Mouse (Mus musculus): Measurements from ENCODE around the gene Gm6676.
"Not testable (repeated sequence)": the region's sequence is repeated elsewhere in the genome, so short reads cannot be mapped to it uniquely, and the experiment has no call there.

The Gm6676 gene

DNA sequence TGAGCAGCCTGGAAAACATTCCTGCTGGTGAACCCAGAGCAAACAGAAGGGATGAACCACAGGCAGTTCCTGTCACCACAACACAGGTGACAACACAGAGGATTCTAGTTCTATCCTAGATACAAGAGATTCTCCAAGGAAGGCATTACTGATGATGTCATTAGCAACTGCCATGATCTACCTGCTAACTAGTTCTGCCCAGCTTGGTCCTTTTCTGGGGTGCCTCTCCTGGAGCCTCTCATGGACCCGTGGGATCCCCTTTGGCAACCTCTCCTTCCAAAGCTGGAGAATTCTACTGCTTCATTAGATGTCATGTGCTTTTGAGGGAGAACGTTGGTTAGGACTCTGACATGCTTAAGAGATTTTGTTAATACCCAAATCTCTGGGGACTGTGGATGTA, at the start of gene Gm6676:
Gene Gm6676 (minus strand): TSS at position 101 of the 400 bp plus-strand sequence.
- DNase-seq (ENCODE audit: low spot score in 2 of 2) = not testable (repeated sequence)

DNA sequence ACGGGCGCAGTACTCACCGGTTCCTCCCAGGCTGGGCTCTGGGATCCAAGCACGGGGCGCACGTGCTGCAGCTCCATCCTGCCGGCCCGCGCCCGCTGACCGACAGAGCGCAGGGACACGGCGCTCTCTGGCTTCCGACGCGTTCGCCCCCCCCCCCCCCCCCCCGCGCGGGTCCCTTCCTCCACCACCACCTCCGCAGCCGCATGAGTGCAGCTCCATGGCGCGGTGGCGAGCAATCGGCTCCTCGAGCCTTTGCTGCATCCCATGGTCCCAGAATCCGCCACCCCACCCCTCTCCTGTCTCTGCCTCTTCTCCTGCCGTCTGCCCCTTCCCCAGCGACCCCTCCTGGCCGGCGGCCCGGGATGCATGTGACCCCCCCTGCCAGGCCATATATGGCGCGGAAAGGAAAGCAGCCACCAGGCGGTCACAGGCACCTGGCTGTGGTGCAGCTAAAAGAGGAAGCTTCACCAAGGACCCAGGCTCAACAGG, 49.3 kb upstream of the Gm6676 start, which contains the start of gene Gm3512:
Gene Gm3512 (minus strand): TSS at position 51 of the 489 bp plus-strand sequence.
- peak in 1 of 2 experiments; percentile 0 for DNase-seq (ENCODE audit: low spot score in 2 of 2)

GRCm38 (mm10) chr14:7105124-7105802, 19.9 kb downstream of the Gm6676 start:
- DNase-seq (ENCODE audit: low spot score in 2 of 2) = peak in 1 of 2 experiments; percentile 1

DNA sequence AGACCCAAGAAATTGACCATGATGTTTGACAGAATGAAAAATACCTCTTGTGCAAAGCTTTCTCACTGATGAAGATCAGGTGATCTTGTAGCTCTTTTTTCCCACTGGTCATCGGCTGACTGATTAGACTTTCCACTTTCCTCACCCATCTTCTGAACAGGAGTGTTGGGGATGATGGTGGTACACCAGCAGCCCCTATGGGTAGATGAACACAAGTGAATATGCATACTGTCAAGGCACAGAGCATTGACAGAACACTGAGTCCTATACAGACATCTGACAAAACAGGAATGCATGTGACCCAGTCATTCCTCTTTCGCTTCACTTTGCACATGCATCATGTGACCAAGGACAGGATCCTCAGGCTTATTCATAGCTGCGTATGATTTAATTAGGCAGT, 24.7 kb downstream of the Gm6676 start, which contains the start of gene Gm3696:
Gene Gm3696 (minus strand): TSS at position 101 of the 400 bp plus-strand sequence.
- DNase-seq (ENCODE audit: low spot score in 2 of 2) = not testable (repeated sequence)
